Mouse (Mus musculus) heart, postnatal 36 days (tissue): Measurements from ENCODE around the gene Tcf20. TPM values are rescaled to one million over a fixed set of nuclear protein-coding genes. Genes with fewer than 3 reads are reported as not detected.

Experiments
- DNase-seq, 2 experiments: peaks; one replicate each; pipeline ENCODE4 v3.0.0; 2021 to 2022
- intact Hi-C: fragments of 180-260 bp; cut with DNase I; formaldehyde crosslinking; loops from one replicate; pipeline ENCODE4 v1.15.1; 2025
- total RNA-seq, 2 experiments: library from RNA; stranded (reverse); gene quantifications; 2 replicates each; pipeline ENCODE4 v1.2.3; 2021

Tcf20 gene
- total RNA-seq, 2 experiments from 2014 or later, result 56.1 to 56.7 TPM

GRCm38 (mm10) chr15:82995239-82995638 lies 7.6 kb upstream of the Tcf20 start:
- DNase-seq, result no peak
- intact Hi-C loops, result no loop called here

GRCm38 (mm10) chr15:82992911-82993310 lies 5.2 kb upstream of the Tcf20 start:
- no peak for DNase-seq
- intact Hi-C loops, result no loop called here

GRCm38 (mm10) chr15:82992079-82992783 lies 4.6 kb upstream of the Tcf20 start:
- no peak for DNase-seq
- intact Hi-C loops, result no loop called here

GRCm38 (mm10) chr15:82989190-82989704 lies 1.6 kb upstream of the Tcf20 start:
- intact Hi-C loops, result no loop called here
- no peak for DNase-seq

GRCm38 (mm10) chr15:82987014-82987731 lies 499 bp downstream of the Tcf20 start:
- DNase-seq, result no peak
- intact Hi-C loops, result no loop called here

- intact Hi-C loops, result no loop called here
These were observed 3.1 kb downstream of the Tcf20 start for GRCm38 (mm10) chr15:82984574-82984973.

GRCm38 (mm10) chr15:82984097-82984496 lies 3.6 kb downstream of the Tcf20 start:
- intact Hi-C loops, result no loop called here

More at GRCm38 (mm10) chr15:82984574-82984973, 3.1 kb downstream of the Tcf20 start:
- DNase-seq, result no peak

GRCm38 (mm10) chr15:82983416-82984026 lies 4.2 kb downstream of the Tcf20 start:
- peak in 1 of 2 experiments; percentile 17 for DNase-seq
- intact Hi-C loops, result no loop called here

More at GRCm38 (mm10) chr15:82984097-82984496, 3.6 kb downstream of the Tcf20 start:
- DNase-seq, result no peak

GRCm38 (mm10) chr15:82982724-82983415 lies 4.8 kb downstream of the Tcf20 start:
- intact Hi-C loops, result no loop called here
- DNase-seq, result peak in 1 of 2 experiments; percentile 41

GRCm38 (mm10) chr15:82981676-82982520 lies 5.8 kb downstream of the Tcf20 start:
- intact Hi-C loops, result no loop called here
- no peak for DNase-seq

- intact Hi-C loops, result no loop called here
- DNase-seq, result no peak
These were observed 8.1 kb downstream of the Tcf20 start for GRCm38 (mm10) chr15:82979531-82979930.

- no peak for DNase-seq
- intact Hi-C loops, result no loop called here
These were observed 13.2 kb downstream of the Tcf20 start for GRCm38 (mm10) chr15:82974471-82974870.

GRCm38 (mm10) chr15:82969206-82969721 lies 18.4 kb downstream of the Tcf20 start:
- intact Hi-C loops, result no loop called here
- DNase-seq, result no peak

- DNase-seq, result no peak
- intact Hi-C loops, result no loop called here
These were observed 19.2 kb downstream of the Tcf20 start for GRCm38 (mm10) chr15:82968449-82968848.

- DNase-seq, result no peak
- intact Hi-C loops, result no loop called here
These were observed 19.7 kb downstream of the Tcf20 start for GRCm38 (mm10) chr15:82967947-82968346.

- no peak for DNase-seq
- intact Hi-C loops, result no loop called here
These were observed 23.3 kb downstream of the Tcf20 start for GRCm38 (mm10) chr15:82964266-82964825.

GRCm38 (mm10) chr15:82963556-82964156 lies 24.0 kb downstream of the Tcf20 start:
- intact Hi-C loops, result no loop called here
- no peak for DNase-seq

GRCm38 (mm10) chr15:82963090-82963489 lies 24.6 kb downstream of the Tcf20 start:
- intact Hi-C loops, result no loop called here
- no peak for DNase-seq

- intact Hi-C loops, result no loop called here
- no peak for DNase-seq
These were observed 25.1 kb downstream of the Tcf20 start for GRCm38 (mm10) chr15:82962536-82962935.
